28 mouse cellular contexts compared by ENCODE assay signal in the genomic region with DNA sequence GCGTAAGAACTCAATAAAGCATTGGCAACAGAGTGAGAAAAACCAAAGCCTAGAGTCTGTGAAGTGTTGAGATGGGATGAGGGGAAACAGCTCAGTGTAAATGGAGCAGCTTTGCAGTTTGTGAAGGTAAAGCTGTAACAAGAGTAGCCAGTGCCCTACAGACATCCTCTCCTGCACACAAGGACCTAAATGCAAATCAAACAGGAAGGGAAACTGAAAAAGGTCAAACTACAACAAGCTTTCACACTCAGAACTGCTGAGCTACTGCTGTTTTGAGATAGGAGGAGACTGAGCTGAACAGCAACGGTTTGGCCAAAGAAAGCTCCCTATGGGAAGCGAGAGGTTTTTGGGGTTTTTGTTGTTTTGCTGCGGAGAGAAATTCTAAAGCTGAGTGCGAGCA. TPM values are rescaled to one million over a fixed set of nuclear protein-coding genes. Genes with fewer than 3 reads are reported as not detected.
DNase-seq lines count a peak whose midpoint lies in the region; ATAC-seq and TF ChIP-seq lines count a peak whose summit lies in the region.
"Had no signal": no experiment of that assay in that cellular context is flagged by ENCODE, and none has a peak within 500 bp of the region (broad histone marks: within the 10 kb centered on the region; RNA-seq: fewer than 3 reads in every experiment).

No protein-coding gene starts in this region.

- DNase-seq in layer of hippocampus, adult 2 months (ENCODE audit: low spot score in 2 of 2), result no peak
- DNase-seq in layer of hippocampus, adult 9-11 months, result no peak
- DNase-seq in B cell, adult 2 months, result peak; percentile 22 to 34
- DNase-seq in liver, postnatal 0 days, result no peak
- no peak for DNase-seq in heart, adult 11 months
- no peak for DNase-seq in ovary, adult 18-20 months (ENCODE audit: low spot score)
- DNase-seq: adrenal gland, postnatal 14 days; cerebellum, adult 18-20 months; cerebellum, postnatal 14 days; forebrain, postnatal 0 days; gastrocnemius, postnatal 14 days; heart, adult 2 months; heart, postnatal 14 days; kidney, adult 8-10 months; kidney, postnatal 10 days; thymus, adult 18-20 months; thymus, postnatal 4 days had no signal

- no peak for TF ChIP-seq EP300 in liver, postnatal 0 days (IDR thresholded peaks at IDR 0.05; ENCODE audit: low read depth)

- peak overlapping the region; percentile 44; the same call in 1 of the 2 replicates for H3K27ac ChIP-seq in layer of hippocampus, adult 2 months
- H3K27ac ChIP-seq in bone marrow macrophage, adult 2 months (ENCODE audit: insufficient read depth, low read depth, low read length), result peak overlapping the region; percentile 36
- peak overlapping the region; percentile 18; the same call in 1 of the 2 replicates for H3K27ac ChIP-seq in liver, postnatal 0 days (ENCODE audit: low read depth)
- H3K27ac ChIP-seq: embryonic facial prominence, embryonic 12.5 days; heart, adult 2 months; heart, embryonic 13.5 days; hindbrain, embryonic 13.5 days; limb, embryonic 12.5 days; liver, embryonic 15.5 days; midbrain, embryonic 10.5 days; neural tube, embryonic 15.5 days; stomach, embryonic 15.5 days had no signal

- peaks cover 25% of the 10 kb centered on the region for H3K4me1 ChIP-seq in bone marrow macrophage, adult 2 months (ENCODE audit: control insufficient read depth, insufficient read depth, low read length)
- peaks cover 12% of the 10 kb centered on the region for H3K4me1 ChIP-seq in liver, postnatal 0 days (ENCODE audit: insufficient read depth)

- H3K9ac ChIP-seq in liver, postnatal 0 days (replicated peaks), result no peak overlapping the region
- H3K9ac ChIP-seq: embryonic facial prominence, embryonic 12.5 days; forebrain, postnatal 0 days; heart, embryonic 13.5 days; hindbrain, embryonic 13.5 days; limb, embryonic 12.5 days; liver, embryonic 15.5 days; neural tube, embryonic 15.5 days; stomach, embryonic 15.5 days had no signal

- no peak for TF ChIP-seq CTCF in layer of hippocampus, adult 2 months (conservative IDR thresholded peaks at IDR 0.05)
- no peak for TF ChIP-seq CTCF in bone marrow macrophage, adult 2 months (IDR thresholded peaks at IDR 0.05; ENCODE audit: low read depth, low read length)
- no peak for TF ChIP-seq CTCF in liver, postnatal 0 days (IDR thresholded peaks at IDR 0.05; ENCODE audit: low read depth)

- H3K4me2 ChIP-seq in liver, postnatal 0 days (ENCODE audit: low read depth, low read length), result no peak overlapping the region
- H3K4me2 ChIP-seq: embryonic facial prominence, embryonic 12.5 days; heart, embryonic 13.5 days; hindbrain, embryonic 13.5 days; limb, embryonic 12.5 days; liver, embryonic 15.5 days; neural tube, embryonic 15.5 days; stomach, embryonic 15.5 days had no signal

- peaks cover 32% of the 10 kb centered on the region for H3K36me3 ChIP-seq in liver, postnatal 0 days (replicated peaks; ENCODE audit: insufficient read depth, low read length)

- no peaks in the 10 kb centered on the region for H3K9me3 ChIP-seq in liver, postnatal 0 days (ENCODE audit: low read length)
- H3K9me3 ChIP-seq: embryonic facial prominence, embryonic 12.5 days; heart, embryonic 13.5 days; hindbrain, embryonic 13.5 days; limb, embryonic 12.5 days; liver, embryonic 15.5 days; midbrain, embryonic 10.5 days; neural tube, embryonic 15.5 days; stomach, embryonic 15.5 days had no signal

- H3K27me3 ChIP-seq in liver, postnatal 0 days (ENCODE audit: insufficient read depth, low read length), result no peaks in the 10 kb centered on the region
- H3K27me3 ChIP-seq: embryonic facial prominence, embryonic 12.5 days; heart, embryonic 13.5 days; hindbrain, embryonic 13.5 days; limb, embryonic 12.5 days; liver, embryonic 15.5 days; neural tube, embryonic 15.5 days; stomach, embryonic 15.5 days had no signal

- H3K4me3 ChIP-seq in layer of hippocampus, adult 2 months, result no peak overlapping the region
- H3K4me3 ChIP-seq in bone marrow macrophage, adult 2 months (ENCODE audit: insufficient read depth, low read length), result no peak overlapping the region
- H3K4me3 ChIP-seq in liver, postnatal 0 days (ENCODE audit: low read depth, low read length), result no peak overlapping the region
- H3K4me3 ChIP-seq: embryonic facial prominence, embryonic 12.5 days; heart, adult 2 months; heart, embryonic 13.5 days; hindbrain, embryonic 13.5 days; limb, embryonic 12.5 days; liver, embryonic 15.5 days; midbrain, embryonic 10.5 days; neural tube, embryonic 15.5 days; stomach, embryonic 15.5 days had no signal

- TF ChIP-seq POLR2A in bone marrow macrophage, adult 2 months (IDR thresholded peaks at IDR 0.05; ENCODE audit: borderline replicate concordance, low read depth, low read length), result no peak

- no peak for ATAC-seq in liver, postnatal 0 days
- no peak for ATAC-seq in cerebellum, adult (ENCODE audit: insufficient number of reproducible peaks, low FRiP score, low TSS enrichment)
- ATAC-seq: forebrain, postnatal 0 days; inflammation-experienced regulatory T-cells, adult 6 months had no signal

- 86% methylated on average over 5 of the region's 5 CpGs for WGBS in liver, postnatal 0 days (ENCODE audit: insufficient replicate concordance)

RNA-seq across cellular contexts. Expression of a gene that starts 4.5 kb away (rescaled TPM):
- 1 to 10 TPM; 5.8 to 6.5 TPM for total RNA-seq in layer of hippocampus, adult 2 months (2021)
- 2.0 and 2.4 TPM in 2 replicates for polyA plus RNA-seq in bone marrow macrophage, adult 2 months (2012; ENCODE audit: insufficient read depth, insufficient read length, missing spikeins)
- 0.82 and 0.91 TPM in 2 replicates for polyA plus RNA-seq in liver, postnatal 0 days (2015; fragmentation: Nextera tagmentation; extraction: Ambion mirVana)

RNA-seq across cellular contexts. Expression of a gene that starts 8.4 kb away (rescaled TPM):
- 100 to 1,000 TPM; 113 to 120 TPM for total RNA-seq in layer of hippocampus, adult 2 months (2021)
- 62.4 and 62.5 TPM in 2 replicates for polyA plus RNA-seq in bone marrow macrophage, adult 2 months (2012; ENCODE audit: insufficient read depth, insufficient read length, missing spikeins)
- 61.7 and 63.3 TPM in 2 replicates for polyA plus RNA-seq in liver, postnatal 0 days (2015; fragmentation: Nextera tagmentation; extraction: Ambion mirVana)

RNA-seq across cellular contexts. Expression of a gene that starts 12.3 kb away (rescaled TPM):
- total RNA-seq in layer of hippocampus, adult 2 months (2021), result 10 to 100 TPM; 36.5 to 37.9 TPM
- 37.6 and 38.7 TPM in 2 replicates for polyA plus RNA-seq in bone marrow macrophage, adult 2 months (2012; ENCODE audit: insufficient read depth, insufficient read length, missing spikeins)
- polyA plus RNA-seq in liver, postnatal 0 days (2015; fragmentation: Nextera tagmentation; extraction: Ambion mirVana), result 9.8 and 12.5 TPM in 2 replicates

RNA-seq across cellular contexts. Expression of a gene that starts 13.0 kb away (rescaled TPM):
- total RNA-seq in layer of hippocampus, adult 2 months (2021), result 100 to 1,000 TPM; 123 to 127 TPM
- 94.2 and 102 TPM in 2 replicates for polyA plus RNA-seq in bone marrow macrophage, adult 2 months (2012; ENCODE audit: insufficient read depth, insufficient read length, missing spikeins)
- polyA plus RNA-seq in liver, postnatal 0 days (2015; fragmentation: Nextera tagmentation; extraction: Ambion mirVana), result 2.1 and 2.3 TPM in 2 replicates

RNA-seq across cellular contexts. Expression of a gene that starts 20.6 kb away (rescaled TPM):
- total RNA-seq in layer of hippocampus, adult 2 months (2021), result 10 to 100 TPM; 15.7 to 18.4 TPM
- 14.8 and 18.1 TPM in 2 replicates for polyA plus RNA-seq in bone marrow macrophage, adult 2 months (2012; ENCODE audit: insufficient read depth, insufficient read length, missing spikeins)
- 6.6 and 7.9 TPM in 2 replicates for polyA plus RNA-seq in liver, postnatal 0 days (2015; fragmentation: Nextera tagmentation; extraction: Ambion mirVana)

Comparison
In these comparisons a context has a peak if more than half of its experiments do, and no peak if none do; other contexts are left out.
1. DNase-seq: peak in B cell, adult 2 months (2 of 2); none in layer of hippocampus, adult 2 months (0 of 2), layer of hippocampus, adult 9-11 months (single experiment), liver, postnatal 0 days (single experiment), heart, adult 11 months (single experiment) and ovary, adult 18-20 months (single experiment).
2. Peak in every context shown above with its lines, with median percentiles within 50 percentile points of each other: H3K27ac ChIP-seq.